Mouse (Mus musculus): ENCODE data around the gene 4933402N03Rik. TPM values are rescaled to one million over a fixed set of nuclear protein-coding genes. Genes with fewer than 3 reads are reported as not detected.

Gene 4933402N03Rik
- polyA plus RNA-seq (2017; shearing (Covaris generic)) = not detected

DNA sequence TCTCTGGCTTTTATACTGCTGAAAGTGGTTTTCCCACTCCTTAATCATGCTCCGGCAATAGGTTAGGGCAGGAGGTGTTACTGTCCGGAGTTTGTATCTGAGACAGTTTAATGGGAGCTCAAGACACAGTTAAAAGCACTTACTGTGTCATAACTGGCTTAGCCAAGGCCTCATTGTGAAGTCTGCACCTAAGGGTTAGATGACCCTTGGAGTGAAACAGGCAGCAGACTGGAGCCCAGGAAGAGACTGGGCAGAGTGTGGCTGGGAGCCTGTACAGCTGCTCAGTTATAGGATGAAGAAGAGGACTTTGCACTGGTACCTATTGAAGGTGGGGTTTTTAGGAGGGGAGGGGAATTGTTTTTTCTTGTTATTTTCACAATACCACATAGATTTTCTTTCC, at the start of gene 4933402N03Rik:
TSS of gene 4933402N03Rik (minus strand) at position 101 of the 400 bp plus-strand sequence.

DNA sequence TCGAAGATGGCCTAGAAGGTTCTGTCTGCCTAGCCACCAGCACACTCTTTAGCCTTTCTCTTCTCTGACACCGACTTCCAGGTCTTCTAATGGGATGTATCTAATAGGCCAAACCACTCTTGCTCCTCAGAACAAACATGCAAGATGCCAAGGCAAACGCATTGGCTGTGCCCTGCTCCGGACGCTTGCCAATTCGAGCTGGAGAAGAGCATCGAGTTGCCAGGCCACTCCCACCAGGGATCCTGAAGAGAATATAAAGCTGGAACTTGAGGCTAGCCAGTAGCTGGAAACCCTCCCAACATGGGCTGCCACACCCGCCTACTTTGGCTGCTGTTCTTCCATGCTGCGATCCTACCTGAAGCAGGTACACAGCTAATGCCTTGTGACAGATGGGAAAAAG, 28.0 kb upstream of the 4933402N03Rik start, which contains the start of gene 5430419D17Rik:
TSS of gene 5430419D17Rik (plus strand) at position 282 of the 400 bp plus-strand sequence.

Other genes starting within 250 kb of the 4933402N03Rik start
- not detected for gene Htra1, start 210.2 kb downstream of the 4933402N03Rik start, polyA plus RNA-seq (2017; shearing (Covaris generic))
- gene Dmbt1, start 114.3 kb downstream of the 4933402N03Rik start, polyA plus RNA-seq (2017; shearing (Covaris generic)) = 0.35 TPM
- not detected for gene 5430419D17Rik, start 28.1 kb upstream of the 4933402N03Rik start, polyA plus RNA-seq (2017; shearing (Covaris generic))
- not detected for gene Cuzd1, start 176.0 kb upstream of the 4933402N03Rik start, polyA plus RNA-seq (2017; shearing (Covaris generic))
- gene Fam24b, start 183.2 kb upstream of the 4933402N03Rik start, polyA plus RNA-seq (2017; shearing (Covaris generic)) = not detected
- not detected for gene Fam24a, start 187.6 kb upstream of the 4933402N03Rik start, polyA plus RNA-seq (2017; shearing (Covaris generic))
- gene 2310057M21Rik, start 216.4 kb upstream of the 4933402N03Rik start, polyA plus RNA-seq (2017; shearing (Covaris generic)) = 28.1 TPM
- gene Pstk, start 224.8 kb upstream of the 4933402N03Rik start, polyA plus RNA-seq (2017; shearing (Covaris generic)) = 43.8 TPM